9 mouse cellular contexts compared by ENCODE assay signal in genomic region chr4:106436475-106436874, GRCm38 (mm10). TPM values are rescaled to one million over a fixed set of nuclear protein-coding genes. Genes with fewer than 3 reads are reported as not detected.
DNase-seq lines count a peak whose midpoint lies in the region; TF ChIP-seq lines count a peak whose summit lies in the region.
"Had no signal": no experiment of that assay in that cellular context is flagged by ENCODE, and none has a peak within 500 bp of the region (broad histone marks: within the 10 kb centered on the region; RNA-seq: fewer than 3 reads in every experiment).

No protein-coding gene starts in this region.

- DNase-seq in lung, adult 2 months = no peak
- DNase-seq in lung, adult 18-20 months = no peak
- DNase-seq in MEL-GATA-1-ER (ENCODE audit: extremely low read depth, low read depth) = peak; percentile 17
- peak in 1 of 2 experiments; percentile 29 for DNase-seq in cerebellum, adult 2 months
- peak; percentile 18 for DNase-seq in lung, postnatal 14 days
- no peak for DNase-seq in right cerebral cortex, postnatal 4 days
- DNase-seq in right cerebral cortex, adult 2 months (ENCODE audit: low spot score in 2 of 2) = no peak

- 67% methylated on average over 4 of the region's 4 CpGs for WGBS in lung, adult 2 months
- 58% methylated on average over 4 of the region's 4 CpGs for WGBS in cerebellum, adult 2 months

- no peak for TF ChIP-seq POLR2A in lung, adult 2 months (IDR thresholded peaks at IDR 0.05; ENCODE audit: borderline replicate concordance, extremely low read depth, low read depth, low read length)
- TF ChIP-seq POLR2A in cerebellum, adult 2 months (IDR thresholded peaks at IDR 0.05; ENCODE audit: borderline replicate concordance, insufficient read depth, low read length) = no peak

- peak; percentile 57 for TF ChIP-seq CTCF in lung, adult 2 months (IDR thresholded peaks at IDR 0.05; ENCODE audit: insufficient read depth, low read length)
- TF ChIP-seq CTCF in cerebellum, adult 2 months (IDR thresholded peaks at IDR 0.05; ENCODE audit: borderline replicate concordance, insufficient read depth, low read depth, low read length) = peak; percentile 71

- H3K27ac ChIP-seq in cerebellum, adult 2 months (ENCODE audit: insufficient read depth, low read length) = no peak overlapping the region
- H3K27ac ChIP-seq: hindbrain, embryonic 15.5 days had no signal

- H3K4me1 ChIP-seq in lung, adult 2 months (ENCODE audit: control insufficient read depth, insufficient read depth, low read length) = no peaks in the 10 kb centered on the region
- H3K4me1 ChIP-seq in cerebellum, adult 2 months (ENCODE audit: control insufficient read depth, insufficient read depth, low read length) = no peaks in the 10 kb centered on the region
- H3K4me1 ChIP-seq: hindbrain, embryonic 15.5 days had no signal

- no peaks in the 10 kb centered on the region for H3K27me3 ChIP-seq in cerebellum, adult 2 months (ENCODE audit: control insufficient read depth, insufficient read depth, low read length)
- H3K27me3 ChIP-seq: hindbrain, embryonic 15.5 days had no signal

- H3K4me3 ChIP-seq in lung, adult 2 months (replicated peaks; ENCODE audit: extremely low read depth, low read depth, low read length) = no peak overlapping the region
- H3K4me3 ChIP-seq in cerebellum, adult 2 months (replicated peaks; ENCODE audit: insufficient read depth, low read depth, low read length) = no peak overlapping the region
- H3K4me3 ChIP-seq: hindbrain, embryonic 15.5 days had no signal

RNA-seq across cellular contexts. Expression of gene Pcsk9, which starts 27.7 kb away (rescaled TPM):
- 0.10 and 0.39 TPM in 2 replicates for polyA plus RNA-seq in lung, adult 2 months (2012; rRNA removed)
- 0.33 and 0.34 TPM in 2 replicates for polyA plus RNA-seq in cerebellum, adult 2 months (2012; rRNA removed)

RNA-seq across cellular contexts. Expression of gene Bsnd, which starts 55.6 kb away (rescaled TPM):
- not detected in 2 replicates for polyA plus RNA-seq in lung, adult 2 months (2012; rRNA removed)
- 0.03 and 0.10 TPM in 2 replicates for polyA plus RNA-seq in cerebellum, adult 2 months (2012; rRNA removed)
- polyA plus RNA-seq: stomach, embryonic 16.5 days had no signal

Comparison
In these comparisons a context has a peak if more than half of its experiments do, and no peak if none do; other contexts are left out.
1. DNase-seq: peak in MEL-GATA-1-ER (single experiment) and lung, postnatal 14 days (single experiment); none in lung, adult 2 months (single experiment), lung, adult 18-20 months (0 of 2), right cerebral cortex, postnatal 4 days (single experiment) and right cerebral cortex, adult 2 months (0 of 2).